Mouse (Mus musculus) testis, adult 2 months (tissue): Measurements from ENCODE around the gene Nucb1. TPM values are rescaled to one million over a fixed set of nuclear protein-coding genes. Genes with fewer than 3 reads are reported as not detected.

Experiments used
- H3K27ac ChIP-seq: fragments of 200-500 bp; 2 replicates; pipeline ENCODE4 v1.5.1; 2012; ENCODE audit warnings: low read depth, low read length; ENCODE audit not compliant: control insufficient read depth, insufficient read depth
- H3K27me3 ChIP-seq: fragments of 200-500 bp; 2 replicates; pipeline ENCODE4 v1.6.1; 2012; ENCODE audit warnings: mild to moderate bottlenecking, low read length, moderate library complexity; ENCODE audit not compliant: control insufficient read depth, insufficient read depth
- H3K36me3 ChIP-seq: fragments of 200-500 bp; 2 replicates; pipeline ENCODE4 v1.6.1; 2012; ENCODE audit warnings: mild to moderate bottlenecking, low read length; ENCODE audit not compliant: control insufficient read depth, insufficient read depth
- H3K4me1 ChIP-seq: fragments of 200-500 bp; 2 replicates; pipeline ENCODE4 v1.6.1; 2012; ENCODE audit warnings: low read length; ENCODE audit not compliant: control insufficient read depth, insufficient read depth
- H3K4me3 ChIP-seq: fragments of 200-500 bp; 2 replicates; pipeline ENCODE4 v1.5.1; 2012; ENCODE audit warnings: low read depth, mild to moderate bottlenecking, low read length, moderate library complexity, mixed read lengths; ENCODE audit not compliant: control insufficient read depth
- CTCF ChIP-seq: fragments of 200-500 bp; IDR thresholded peaks from 2 replicates; pipeline ENCODE4 v1.5.1; 2012; ENCODE audit warnings: low read depth, mild to moderate bottlenecking, inconsistent platforms, low read length, moderate library complexity; ENCODE audit not compliant: control insufficient read depth, insufficient read depth, insufficient replicate concordance
- POLR2A ChIP-seq: fragments of 200-500 bp; IDR thresholded peaks from 2 replicates; pipeline ENCODE4 v1.6.1; 2012; ENCODE audit warnings: low read depth, mild to moderate bottlenecking, inconsistent platforms, low read length, moderate library complexity; ENCODE audit not compliant: control insufficient read depth
- polyA plus RNA-seq: library from polyadenylated mRNA; depleted of rRNA; stranded (reverse); fragments of >200 nt; gene quantifications from 2 replicates; pipeline ENCODE4 v1.2.3, GENCODE M21; 2012

Gene Nucb1
- polyA plus RNA-seq, 1 experiment, result 76.4 TPM

DNA sequence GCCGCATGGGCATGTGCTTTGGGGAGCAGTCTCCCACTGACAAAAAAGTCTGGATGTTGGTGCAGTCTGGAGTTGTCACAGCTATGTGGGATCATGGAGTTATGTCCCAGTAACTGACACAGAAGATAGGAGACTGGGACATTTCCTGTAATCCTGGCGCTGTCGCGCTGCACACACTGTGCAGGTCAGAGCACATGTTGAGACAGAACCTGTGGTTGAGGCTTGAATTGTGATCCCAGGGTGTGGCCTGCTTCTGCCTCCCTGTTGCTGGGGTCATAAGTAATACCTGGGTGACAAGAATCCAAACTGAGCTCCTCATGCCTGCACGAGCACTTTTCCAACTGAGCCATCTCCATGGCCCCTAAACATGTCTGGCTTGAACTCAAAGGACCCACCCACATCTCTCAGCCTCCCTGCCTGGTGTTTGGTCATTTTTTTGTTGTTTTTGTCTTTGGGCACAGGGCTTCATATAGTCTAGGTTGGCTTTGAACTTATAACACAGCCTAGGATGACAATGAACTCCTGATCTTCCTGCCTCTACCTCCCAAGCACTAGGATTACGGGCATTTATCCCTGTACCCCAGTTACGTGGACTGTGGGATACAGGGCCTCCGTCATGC is 17.9 kb downstream of the Nucb1 start:
- Histone ChIP-seq H3K4me1 (peaks cover 2% of the 10 kb centered on the region), H3K36me3 (no peaks in the 10 kb centered on the region)
- TF ChIP-seq POLR2A, result no peak
- TF ChIP-seq CTCF, result no peak

DNA sequence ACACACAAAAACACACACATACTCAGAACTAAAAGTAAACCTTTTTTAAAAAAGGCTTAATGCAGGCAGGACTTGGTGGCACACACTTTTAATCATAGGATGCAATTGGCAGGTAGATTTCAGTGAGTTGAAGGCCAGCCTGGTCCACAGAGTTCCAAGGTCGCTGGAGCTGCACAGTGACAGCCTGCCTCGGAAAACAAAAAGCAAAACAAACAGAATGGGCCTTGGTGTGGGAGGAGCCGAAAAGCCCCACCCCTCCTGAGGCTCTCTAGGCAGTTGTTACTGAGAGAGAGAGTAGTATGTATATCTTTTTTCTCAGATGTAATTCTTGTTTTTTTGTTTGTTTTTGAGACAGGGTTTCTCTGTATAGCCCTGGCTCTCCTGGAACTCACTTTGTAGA is 18.9 kb downstream of the Nucb1 start:
- Histone ChIP-seq H3K4me1 (peaks cover 2% of the 10 kb centered on the region), H3K27me3 (no peaks in the 10 kb centered on the region), H3K4me3 (no peak overlapping the region), H3K27ac (no peak overlapping the region), H3K36me3 (no peaks in the 10 kb centered on the region)
- TF ChIP-seq CTCF, result no peak
- TF ChIP-seq POLR2A, result no peak

More for the DNA sequence above, 17.9 kb downstream of the Nucb1 start:
- Histone ChIP-seq H3K27me3 (no peaks in the 10 kb centered on the region), H3K27ac (no peak overlapping the region), H3K4me3 (no peak overlapping the region)

- H3K4me1 ChIP-seq, result peaks cover 2% of the 10 kb centered on the region
- no peaks in the 10 kb centered on the region for H3K27me3 ChIP-seq
- TF ChIP-seq POLR2A (no peak), CTCF (no peak)
- H3K27ac ChIP-seq, result no peak overlapping the region
- no peaks in the 10 kb centered on the region for H3K36me3 ChIP-seq
- H3K4me3 ChIP-seq, result no peak overlapping the region
Measured at GRCm38 (mm10) chr7:45490822-45491221, 19.4 kb downstream of the Nucb1 start.

- no peak for TF ChIP-seq CTCF
- no peak for TF ChIP-seq POLR2A
- Histone ChIP-seq H3K27me3 (no peaks in the 10 kb centered on the region), H3K4me1 (peaks cover 2% of the 10 kb centered on the region), H3K27ac (no peak overlapping the region; the same call in 1 of the 2 replicates), H3K36me3 (no peaks in the 10 kb centered on the region), H3K4me3 (no peak overlapping the region)
Measured at GRCm38 (mm10) chr7:45489578-45489977, 20.6 kb downstream of the Nucb1 start.

DNA sequence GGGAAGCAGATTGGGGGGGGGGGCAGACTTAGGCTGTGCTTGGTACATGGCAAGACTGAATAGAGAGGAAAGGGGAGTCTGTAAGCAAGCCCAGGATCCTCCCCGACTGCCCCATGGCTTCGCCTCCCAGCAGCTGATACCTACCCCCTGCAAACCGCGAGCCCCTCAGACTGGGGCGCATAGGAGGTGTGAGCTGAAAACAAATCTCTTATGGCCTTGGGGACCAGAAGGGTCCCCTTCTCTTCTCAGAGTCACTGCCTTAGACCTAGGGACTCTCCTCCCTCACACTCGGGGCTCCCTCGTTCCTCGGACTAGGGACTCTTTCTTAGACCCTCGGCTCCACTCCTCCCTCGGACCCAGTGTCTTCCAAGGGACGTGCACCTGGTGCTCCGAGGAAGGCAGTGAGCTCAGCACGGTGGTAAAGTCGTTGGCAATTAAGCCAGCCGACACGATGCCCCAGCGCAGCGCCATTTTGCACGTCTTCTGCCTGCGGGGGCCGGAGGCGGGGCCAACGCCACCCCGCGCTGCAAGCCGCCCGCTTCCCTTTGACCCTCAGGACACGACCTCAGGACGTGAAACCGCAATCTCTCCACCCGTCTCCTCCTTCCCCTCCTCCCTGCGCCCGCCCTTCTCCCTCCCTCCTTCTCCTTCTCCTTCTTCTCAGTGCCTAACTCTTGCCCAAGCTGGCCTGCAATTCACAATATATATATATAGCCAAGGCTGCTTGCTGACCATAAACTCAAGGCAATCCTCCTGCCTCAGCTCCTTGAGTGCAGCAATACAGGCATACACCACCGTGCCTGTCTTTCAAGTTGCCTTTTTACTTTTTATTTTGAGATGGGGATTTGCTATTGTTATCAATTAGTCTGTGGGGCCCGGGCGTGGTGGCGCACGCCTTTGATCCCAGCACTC is 21.7 kb downstream of the Nucb1 start, which contains the start of gene Dhdh:
Dhdh (minus strand) TSS at position 513 of the 912 bp plus-strand sequence.
- peak within 1 kb of the TSS; percentile 70 for H3K27ac ChIP-seq
- H3K4me1 ChIP-seq, result peaks cover 2% of the 10 kb centered on the region
- H3K36me3 ChIP-seq, result no peaks in the 10 kb centered on the region
- peak within 1 kb of the TSS; percentile 84 for H3K4me3 ChIP-seq
- no peaks in the 10 kb centered on the region for H3K27me3 ChIP-seq
- TF ChIP-seq POLR2A (peak; percentile 63; the same call in 1 of the 2 replicates), CTCF (no peak)

- Histone ChIP-seq H3K27me3 (no peaks in the 10 kb centered on the region), H3K4me3 (peak overlapping the region; percentile 68), H3K36me3 (no peaks in the 10 kb centered on the region), H3K27ac (peak overlapping the region; percentile 65), H3K4me1 (peaks cover 2% of the 10 kb centered on the region)
- TF ChIP-seq POLR2A (no peak), CTCF (no peak)
Measured at GRCm38 (mm10) chr7:45487861-45488292, 22.3 kb downstream of the Nucb1 start.

GRCm38 (mm10) chr7:45486761-45487415 is 23.3 kb downstream of the Nucb1 start, which contains the start of gene Gm45808:
Gm45808 (minus strand) TSS chr7:45486811.
- TF ChIP-seq POLR2A, result no peak
- no peak for TF ChIP-seq CTCF
- peaks cover 3% of the 10 kb centered on the region for H3K4me1 ChIP-seq
- H3K27ac ChIP-seq, result peak within 1 kb of the TSS; percentile 68
- H3K36me3 ChIP-seq, result no peaks in the 10 kb centered on the region
- H3K4me3 ChIP-seq, result peak within 1 kb of the TSS; percentile 60
- no peaks in the 10 kb centered on the region for H3K27me3 ChIP-seq
